ENCODE assay signal across 31 mouse cellular contexts in genomic region chr13:4514811-4515210, GRCm38 (mm10). TPM values are rescaled to one million over a fixed set of nuclear protein-coding genes. Genes with fewer than 3 reads are reported as not detected.
DNase-seq lines count a peak whose midpoint lies in the region; ATAC-seq and TF ChIP-seq lines count a peak whose summit lies in the region.
"Had no signal": no experiment of that assay in that cellular context is flagged by ENCODE, and none has a peak within 500 bp of the region (broad histone marks: within the 10 kb centered on the region; RNA-seq: fewer than 3 reads in every experiment).

No protein-coding gene starts in this region.

- peak overlapping the region; percentile 91 for H3K27ac ChIP-seq in liver, adult 2 months (replicated peaks; ENCODE audit: insufficient read depth, low read depth, low read length)
- H3K27ac ChIP-seq in liver, embryonic 11.5 days (ENCODE audit: low read depth, low read length): no peak overlapping the region
- H3K27ac ChIP-seq in liver, postnatal 0 days (ENCODE audit: low read depth): peak overlapping the region; percentile 29; the same call in 1 of the 2 replicates
- H3K27ac ChIP-seq: embryonic facial prominence, embryonic 13.5 days; embryonic facial prominence, embryonic 15.5 days; forebrain, embryonic 13.5 days; forebrain, embryonic 15.5 days had no signal

- WGBS in liver, adult 2 months: 17% methylated on average over 2 of the region's 2 CpGs
- 81% methylated on average over 2 of the region's 2 CpGs for WGBS in liver, embryonic 11.5 days
- WGBS in liver, postnatal 0 days (ENCODE audit: insufficient replicate concordance): 43% methylated on average over 2 of the region's 2 CpGs

- H3K9ac ChIP-seq in liver, adult 2 months (ENCODE audit: low read depth, low read length): no peak overlapping the region
- no peak overlapping the region for H3K9ac ChIP-seq in liver, embryonic 11.5 days (ENCODE audit: low read depth, low read length)
- no peak overlapping the region for H3K9ac ChIP-seq in liver, postnatal 0 days (replicated peaks)
- H3K9ac ChIP-seq: embryonic facial prominence, embryonic 13.5 days; embryonic facial prominence, embryonic 15.5 days; forebrain, embryonic 13.5 days; forebrain, embryonic 15.5 days; forebrain, postnatal 0 days had no signal

- H3K79me2 ChIP-seq in liver, adult 2 months (ENCODE audit: control insufficient read depth, insufficient read depth, low read length): peaks cover 16% of the 10 kb centered on the region; the same call in 1 of the 2 replicates

- no peak for ATAC-seq in liver, embryonic 11.5 days (replicated peaks; ENCODE audit: low FRiP score)
- ATAC-seq in liver, postnatal 0 days: peak; percentile 80
- ATAC-seq: activated CD4-positive, CD25-positive, alpha-beta regulatory T cell, adult 4 months; CD4-positive, CD25-positive, alpha-beta regulatory T cell, adult 4 months; forebrain, embryonic 13.5 days; forebrain, embryonic 15.5 days; forebrain, postnatal 0 days; Patski had no signal

- DNase-seq in liver, adult 2 months (ENCODE audit: extremely low read depth, low read depth, low spot score): peak; percentile 98
- DNase-seq in liver, embryonic 11.5 days (ENCODE audit: low spot score): no peak
- no peak for DNase-seq in liver, postnatal 0 days
- DNase-seq in liver: no peak
- no peak for DNase-seq in adrenal gland, postnatal 4 days (ENCODE audit: low spot score in 2 of 2)
- DNase-seq: adrenal gland, adult 8-10 months; adrenal gland, postnatal 14 days; adrenal gland, postnatal 36 days; B cell, adult 2 months; cerebellum, adult 11 months; cerebellum, adult 18-20 months; cerebellum, adult 8-10 months; cerebellum, adult 9-11 months; cerebellum, postnatal 14 days; cerebellum, postnatal 36 days; embryo, embryonic 11 days; forebrain, postnatal 0 days had no signal

- no peak for TF ChIP-seq POLR2A in liver, adult 2 months (IDR thresholded peaks at IDR 0.05; ENCODE audit: extremely low read depth, insufficient read depth, low read length)

- H3K4me2 ChIP-seq in liver, embryonic 11.5 days: no peak overlapping the region
- H3K4me2 ChIP-seq in liver, postnatal 0 days (ENCODE audit: low read depth, low read length): no peak overlapping the region
- H3K4me2 ChIP-seq: embryonic facial prominence, embryonic 13.5 days; embryonic facial prominence, embryonic 15.5 days; forebrain, embryonic 13.5 days; forebrain, embryonic 15.5 days had no signal

- peaks cover 5% of the 10 kb centered on the region for H3K36me3 ChIP-seq in liver, adult 2 months (ENCODE audit: control insufficient read depth, insufficient read depth, low read length)
- no peaks in the 10 kb centered on the region for H3K36me3 ChIP-seq in liver, embryonic 11.5 days (ENCODE audit: control insufficient read depth, insufficient read depth, low read length)
- no peaks in the 10 kb centered on the region for H3K36me3 ChIP-seq in liver, postnatal 0 days (replicated peaks; ENCODE audit: insufficient read depth, low read length)
- H3K36me3 ChIP-seq: embryonic facial prominence, embryonic 13.5 days; embryonic facial prominence, embryonic 15.5 days; forebrain, embryonic 15.5 days; G1E had no signal

- TF ChIP-seq EP300 in liver, postnatal 0 days (IDR thresholded peaks at IDR 0.05; ENCODE audit: low read depth): no peak

- H3K9me3 ChIP-seq in liver, embryonic 11.5 days (ENCODE audit: control insufficient read depth, low read length): no peaks in the 10 kb centered on the region
- H3K9me3 ChIP-seq in liver, postnatal 0 days (ENCODE audit: low read length): no peaks in the 10 kb centered on the region
- H3K9me3 ChIP-seq: embryonic facial prominence, embryonic 13.5 days; embryonic facial prominence, embryonic 15.5 days; forebrain, embryonic 13.5 days; forebrain, embryonic 15.5 days; G1E had no signal

- peaks cover 4% of the 10 kb centered on the region; the same call in 1 of the 2 replicates for H3K4me1 ChIP-seq in liver, adult 2 months (ENCODE audit: control insufficient read depth, insufficient read depth, low read length)
- no peaks in the 10 kb centered on the region for H3K4me1 ChIP-seq in liver, embryonic 11.5 days (replicated peaks; ENCODE audit: control insufficient read depth, insufficient read depth, low read length)
- no peaks in the 10 kb centered on the region for H3K4me1 ChIP-seq in liver, postnatal 0 days (ENCODE audit: insufficient read depth)
- H3K4me1 ChIP-seq: embryonic facial prominence, embryonic 13.5 days; embryonic facial prominence, embryonic 15.5 days; forebrain, embryonic 13.5 days; forebrain, embryonic 15.5 days had no signal

- TF ChIP-seq CTCF in liver, adult 2 months (IDR thresholded peaks at IDR 0.05; ENCODE audit: low read depth, low read length): no peak
- TF ChIP-seq CTCF in liver, postnatal 0 days (IDR thresholded peaks at IDR 0.05; ENCODE audit: low read depth): no peak

- no peaks in the 10 kb centered on the region for H3K27me3 ChIP-seq in liver, adult 2 months (ENCODE audit: control insufficient read depth, insufficient read depth, low read length)
- no peaks in the 10 kb centered on the region for H3K27me3 ChIP-seq in liver, embryonic 11.5 days (replicated peaks; ENCODE audit: control insufficient read depth, insufficient read depth, low read length)
- no peaks in the 10 kb centered on the region for H3K27me3 ChIP-seq in liver, postnatal 0 days (ENCODE audit: insufficient read depth, low read length)
- H3K27me3 ChIP-seq: CH12.LX; embryonic facial prominence, embryonic 13.5 days; embryonic facial prominence, embryonic 15.5 days; forebrain, embryonic 13.5 days; forebrain, embryonic 15.5 days; Patski had no signal

- H3K4me3 ChIP-seq in liver, adult 2 months (ENCODE audit: insufficient read depth, low read depth, low read length): no peak overlapping the region
- no peak overlapping the region for H3K4me3 ChIP-seq in liver, embryonic 11.5 days (ENCODE audit: low read depth, low read length)
- no peak overlapping the region for H3K4me3 ChIP-seq in liver, postnatal 0 days (ENCODE audit: low read depth, low read length)
- H3K4me3 ChIP-seq: embryonic facial prominence, embryonic 13.5 days; embryonic facial prominence, embryonic 15.5 days; erythroblast, embryonic 14.5 days; forebrain, embryonic 13.5 days; forebrain, embryonic 15.5 days had no signal

RNA-seq across cellular contexts. Expression of gene Akr1c20, which starts 8.3 kb away (rescaled TPM):
- total RNA-seq in liver, adult 2 months (2014; rRNA removed): 110 and 240 TPM in 2 replicates
- polyA plus RNA-seq in liver, adult 2 months (2012; rRNA removed): 28.6 and 33.1 TPM in 2 replicates
- polyA plus RNA-seq in liver, embryonic 11.5 days (2014; fragmentation: Nextera tagmentation; extraction: Ambion mirVana): not detected in 2 replicates
- 15.9 and 18.4 TPM in 2 replicates for polyA plus RNA-seq in liver, postnatal 0 days (2015; fragmentation: Nextera tagmentation; extraction: Ambion mirVana)
- total RNA-seq in adrenal gland, postnatal 4 days (2021): 1 to 10 TPM; 1.5 to 7.3 TPM
- total RNA-seq: CH12.LX; common myeloid progenitor, adult 5-6 weeks; forebrain, postnatal 0 days; G1E had no signal
- polyA plus RNA-seq: activated CD4-positive, CD25-positive, alpha-beta regulatory T cell, adult 4 months; brain, embryonic 14.5 days; CD4-positive, CD25-positive, alpha-beta regulatory T cell, adult 4 months; embryonic facial prominence, embryonic 11.5 days; embryonic facial prominence, embryonic 13.5 days; embryonic facial prominence, embryonic 15.5 days; erythroblast, embryonic 14.5 days; forebrain, embryonic 11.5 days; forebrain, embryonic 13.5 days; forebrain, embryonic 15.5 days; forebrain, postnatal 0 days; G1E had no signal

RNA-seq across cellular contexts. Expression of gene Akr1c21, which starts 59.1 kb away (rescaled TPM):
- total RNA-seq in liver, adult 2 months (2014; rRNA removed): 0.74 TPM in 1 of 2 replicates, not detected in the other
- polyA plus RNA-seq in liver, adult 2 months (2012; rRNA removed): not detected in 2 replicates
- polyA plus RNA-seq in liver, embryonic 11.5 days (2014; fragmentation: Nextera tagmentation; extraction: Ambion mirVana): not detected in 2 replicates
- polyA plus RNA-seq in liver, postnatal 0 days (2015; fragmentation: Nextera tagmentation; extraction: Ambion mirVana): not detected in 2 replicates
- total RNA-seq in adrenal gland, postnatal 4 days (2021): under 1 TPM in 1 of 2 experiments, not detected in 1; 0.62 TPM
- total RNA-seq: adrenal gland, adult 8-10 months; adrenal gland, postnatal 14 days; adrenal gland, postnatal 36 days; CH12.LX; common myeloid progenitor, adult 5-6 weeks; forebrain, postnatal 0 days; G1E had no signal
- polyA plus RNA-seq: activated CD4-positive, CD25-positive, alpha-beta regulatory T cell, adult 4 months; brain, embryonic 14.5 days; CD4-positive, CD25-positive, alpha-beta regulatory T cell, adult 4 months; embryonic facial prominence, embryonic 11.5 days; embryonic facial prominence, embryonic 13.5 days; erythroblast, embryonic 14.5 days; forebrain, embryonic 11.5 days; forebrain, embryonic 13.5 days; forebrain, embryonic 15.5 days; forebrain, postnatal 0 days; G1E had no signal

Comparison
In these comparisons a context has a peak if more than half of its experiments do, and no peak if none do; other contexts are left out.
1. RNA of gene Akr1c20, which starts 8.3 kb away (polyA plus RNA-seq): 28.6 to 33.1 TPM in liver, adult 2 months and 15.9 to 18.4 TPM in liver, postnatal 0 days; not detected in liver, embryonic 11.5 days; every median in the first group is over 10 times any median in the second.